Mouse (Mus musculus): Measurements from ENCODE around the gene Oaz2.
"Not testable (repeated sequence)": the region's sequence is repeated elsewhere in the genome, so short reads cannot be mapped to it uniquely, and the experiment has no call there.

The Oaz2 gene

DNA sequence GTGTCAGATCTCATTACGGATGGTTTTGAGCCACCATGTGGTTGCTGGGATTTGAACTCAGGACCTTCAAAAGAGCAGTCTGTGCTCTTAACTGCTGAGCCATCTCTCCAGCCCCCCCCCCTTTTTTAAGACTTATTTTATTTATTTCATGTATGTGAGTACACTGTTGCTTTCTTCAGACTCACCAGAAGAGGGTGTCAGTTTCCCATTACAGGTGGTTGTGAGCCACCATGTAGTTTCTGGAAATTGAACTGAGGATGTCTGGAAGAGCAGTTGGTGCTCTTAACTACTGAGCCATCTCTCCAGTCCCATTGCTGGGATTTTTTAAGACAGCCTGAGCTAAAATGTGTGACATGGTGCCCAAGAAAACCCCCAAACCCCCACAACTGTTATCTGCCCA, 15.8 kb upstream of the Oaz2 start:
- DNase-seq (ENCODE audit: low read depth, low spot score), result not testable (repeated sequence)

DNA sequence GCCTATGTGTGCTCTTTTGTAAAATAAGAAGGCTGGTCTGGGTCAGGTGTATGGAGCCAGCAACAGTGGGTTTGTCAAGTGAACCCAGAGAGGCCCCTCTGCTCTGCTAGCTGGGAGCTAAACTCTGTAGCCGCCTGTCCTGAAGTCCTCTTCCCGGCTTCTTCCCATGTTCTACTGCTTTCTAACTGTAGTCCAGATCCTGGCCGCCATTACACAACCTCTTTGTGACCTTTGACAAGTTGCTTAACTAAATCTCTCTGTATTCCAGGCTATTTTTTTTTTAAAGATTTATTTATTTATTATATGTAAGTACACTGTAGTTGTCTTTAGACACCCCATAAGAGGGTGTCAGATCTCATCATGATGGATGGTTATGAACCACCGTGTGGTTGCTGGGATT, 14.1 kb upstream of the Oaz2 start:
- DNase-seq (ENCODE audit: low read depth, low spot score), result no peak

DNA sequence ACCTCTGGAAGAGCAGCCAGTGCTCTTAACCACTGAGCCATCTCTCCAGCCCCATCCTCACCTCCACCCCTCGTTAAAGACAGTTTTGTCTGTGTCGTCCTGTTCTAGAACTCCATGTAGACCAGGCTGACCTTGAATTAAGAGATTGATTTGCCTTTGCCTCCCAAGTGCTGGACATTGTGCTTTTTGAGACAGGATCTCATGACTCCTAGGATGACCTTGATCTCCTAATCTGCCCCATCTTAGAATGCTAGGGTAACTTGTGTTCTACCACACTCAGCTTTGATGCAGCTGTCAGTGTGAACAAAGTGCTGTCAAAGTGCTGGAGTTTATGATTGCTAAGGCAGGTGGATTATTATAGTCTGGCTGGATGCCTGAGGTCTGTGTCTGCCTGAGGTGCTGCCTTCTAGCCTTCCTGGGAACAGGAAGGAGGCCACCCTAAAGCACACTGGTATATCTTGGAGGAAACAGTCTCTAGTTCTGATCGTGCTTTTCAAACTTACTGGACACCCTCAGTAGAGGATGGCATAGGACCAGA, 13.0 kb upstream of the Oaz2 start:
- DNase-seq (ENCODE audit: low read depth, low spot score), result no peak

DNA sequence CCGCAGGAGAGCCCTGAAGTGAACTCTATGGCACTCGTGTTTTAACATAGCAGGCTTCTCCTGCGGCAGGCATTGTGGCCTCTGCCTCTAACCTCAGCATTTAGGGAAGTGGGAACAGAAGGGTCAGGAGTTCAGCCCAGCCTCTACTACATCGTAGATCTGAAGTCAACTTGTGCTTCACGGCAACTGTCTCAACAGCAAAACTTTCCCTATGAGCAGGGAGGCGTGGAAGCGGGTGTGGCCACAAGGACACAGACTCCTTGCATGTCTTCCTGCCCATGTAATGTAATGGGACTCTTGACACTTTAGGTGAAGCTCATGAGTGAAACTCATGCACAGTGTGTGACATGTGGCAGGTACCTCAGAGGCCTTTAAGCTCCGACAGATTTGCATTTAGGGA, 12.3 kb upstream of the Oaz2 start:
- no peak for DNase-seq (ENCODE audit: low read depth, low spot score)

DNA sequence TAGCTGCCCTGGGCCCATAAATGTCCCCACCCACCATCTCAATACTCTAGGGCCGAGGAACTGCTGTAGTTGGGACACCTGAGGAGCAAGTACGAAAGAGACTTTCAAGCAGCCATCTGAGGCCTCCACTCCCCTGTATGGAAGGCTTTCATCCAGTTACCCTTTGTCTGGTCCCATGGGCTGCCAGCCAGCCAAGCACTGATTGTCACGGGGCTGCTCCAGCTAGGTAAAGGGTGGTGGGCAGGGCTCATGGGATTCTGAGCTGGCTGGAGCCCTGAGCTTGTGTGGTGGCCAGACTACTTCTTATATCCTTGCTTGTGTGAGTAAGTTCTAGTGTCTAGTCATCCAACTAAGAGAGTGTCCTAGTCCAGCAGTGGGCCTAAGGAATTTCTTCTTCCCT, 10.6 kb upstream of the Oaz2 start:
- DNase-seq (ENCODE audit: low read depth, low spot score), result no peak

DNA sequence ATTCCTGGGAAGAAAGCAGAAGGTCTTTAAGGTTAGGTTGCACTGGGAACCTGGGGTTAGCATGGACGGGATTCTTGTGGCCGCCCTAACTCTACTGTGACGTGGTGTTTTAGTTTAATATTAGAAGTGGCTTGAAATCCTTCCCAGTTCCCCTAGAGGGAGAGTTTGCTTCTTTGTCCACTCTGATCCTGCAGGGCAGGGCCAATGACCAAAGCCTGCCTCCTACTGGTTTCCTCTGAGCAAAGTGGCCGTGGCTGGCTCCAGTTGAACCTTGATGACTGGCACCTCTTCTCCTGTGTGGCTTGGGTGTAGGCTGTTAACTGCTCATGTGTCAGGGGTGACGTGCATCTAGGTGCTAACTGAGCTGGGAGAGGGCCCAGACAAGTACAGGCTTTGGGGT, 6.8 kb upstream of the Oaz2 start:
- no peak for DNase-seq (ENCODE audit: low read depth, low spot score)

DNA sequence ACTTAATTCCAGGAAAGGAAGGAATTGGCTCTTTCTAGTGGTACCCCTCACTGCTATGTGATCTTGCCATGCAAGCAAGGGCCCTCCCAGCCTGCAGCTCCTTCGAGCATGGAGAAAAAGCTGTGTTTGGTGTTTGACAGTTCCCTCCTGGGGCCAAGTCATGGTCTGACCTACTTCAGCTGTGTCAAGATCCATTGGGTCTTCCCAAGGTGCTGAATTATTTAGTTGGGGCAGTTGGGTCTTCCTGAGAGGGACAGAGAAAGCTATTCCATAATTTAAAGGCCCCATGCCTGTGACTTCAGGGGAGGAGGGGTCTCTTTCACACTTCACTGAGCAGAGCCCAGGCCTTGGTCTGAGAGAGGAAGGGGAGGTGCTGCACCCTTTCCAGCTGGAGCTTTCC, 6.3 kb upstream of the Oaz2 start:
- DNase-seq (ENCODE audit: low read depth, low spot score), result no peak

DNA sequence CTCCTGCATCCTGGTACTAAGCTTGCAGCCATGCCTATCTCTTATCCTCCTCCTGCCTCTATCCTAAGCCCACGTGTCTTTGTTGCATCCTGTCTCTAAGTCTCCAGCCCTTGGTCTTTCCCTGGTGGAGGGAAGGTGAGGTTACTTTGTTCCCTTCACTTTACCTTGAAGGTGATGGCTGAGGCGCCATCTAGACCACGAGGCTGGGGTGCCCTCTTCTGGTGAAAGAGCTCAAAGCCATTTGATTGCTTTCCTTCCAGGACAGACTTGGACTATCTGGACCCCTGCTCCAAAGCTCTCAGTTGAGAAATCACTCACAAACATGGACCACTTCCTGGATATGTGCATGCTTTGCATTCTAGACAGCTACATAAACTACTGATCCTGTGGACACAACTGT, 3.6 kb upstream of the Oaz2 start:
- peak; percentile 67 for DNase-seq (ENCODE audit: low read depth, low spot score)

DNA sequence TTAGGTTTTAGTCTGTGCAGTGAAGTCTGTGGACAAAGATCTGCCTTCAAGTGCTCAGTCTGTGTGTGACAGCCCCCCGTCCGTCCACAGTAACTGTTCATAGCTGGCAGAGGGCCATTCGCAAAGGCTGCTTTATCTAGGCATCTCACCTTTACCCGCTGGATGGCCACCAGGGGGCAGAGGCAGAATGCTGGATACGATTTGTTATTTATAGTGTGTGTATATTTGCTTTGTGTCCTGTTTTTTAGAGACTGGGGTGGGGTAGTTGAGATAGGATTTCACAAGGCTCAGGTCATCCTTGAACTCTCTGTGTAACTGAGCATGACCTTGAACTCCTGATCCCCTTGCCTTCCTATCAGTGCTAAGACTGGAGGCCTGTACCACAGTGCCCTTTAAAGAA, 1.8 kb upstream of the Oaz2 start:
- DNase-seq (ENCODE audit: low read depth, low spot score), result no peak

DNA sequence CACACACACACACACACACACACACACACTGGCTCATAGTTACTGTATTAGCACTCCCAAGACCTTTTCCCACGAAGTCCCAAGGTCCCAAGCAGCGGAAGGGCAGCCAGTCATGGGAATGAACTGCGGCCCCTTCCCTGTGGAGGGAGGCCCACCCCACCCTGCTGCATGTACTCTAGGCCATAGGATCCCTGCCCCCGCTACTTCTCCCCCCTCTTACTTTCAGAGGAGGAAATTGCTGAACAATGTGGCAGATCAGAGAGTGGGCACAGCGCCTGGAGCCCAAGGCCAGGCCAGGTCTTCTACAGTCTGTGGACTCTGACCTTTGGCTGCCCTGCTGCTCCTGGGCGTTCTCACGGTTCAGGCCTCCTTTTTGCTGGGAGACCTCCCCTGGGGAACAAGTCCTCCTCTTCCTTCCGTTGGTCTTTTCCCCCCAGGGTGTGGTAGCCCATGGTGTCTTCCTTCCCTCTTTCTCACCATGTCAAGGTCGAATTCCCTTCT, 3.7 kb downstream of the Oaz2 start:
- DNase-seq (ENCODE audit: low read depth, low spot score), result no peak

DNA sequence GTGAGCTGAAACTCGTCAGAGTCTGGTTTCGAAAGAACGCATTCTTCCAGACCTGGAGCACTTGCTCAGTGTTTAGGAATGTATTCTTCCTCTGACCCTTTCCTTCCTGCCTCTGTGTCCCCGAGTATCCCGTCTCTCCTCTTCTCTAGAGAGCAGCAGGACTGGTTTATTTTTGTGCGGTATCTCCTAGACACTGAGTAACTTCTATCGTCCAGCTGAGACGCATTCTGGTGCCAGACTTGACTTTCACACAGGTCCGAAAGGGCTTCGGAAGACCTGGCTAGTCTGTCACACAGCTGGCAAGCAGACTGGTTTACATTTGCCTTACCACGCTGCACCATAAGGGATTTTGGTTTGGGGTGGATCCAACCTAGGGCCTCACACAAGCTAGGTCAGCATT, 5.2 kb downstream of the Oaz2 start:
- DNase-seq (ENCODE audit: low read depth, low spot score), result no peak

DNA sequence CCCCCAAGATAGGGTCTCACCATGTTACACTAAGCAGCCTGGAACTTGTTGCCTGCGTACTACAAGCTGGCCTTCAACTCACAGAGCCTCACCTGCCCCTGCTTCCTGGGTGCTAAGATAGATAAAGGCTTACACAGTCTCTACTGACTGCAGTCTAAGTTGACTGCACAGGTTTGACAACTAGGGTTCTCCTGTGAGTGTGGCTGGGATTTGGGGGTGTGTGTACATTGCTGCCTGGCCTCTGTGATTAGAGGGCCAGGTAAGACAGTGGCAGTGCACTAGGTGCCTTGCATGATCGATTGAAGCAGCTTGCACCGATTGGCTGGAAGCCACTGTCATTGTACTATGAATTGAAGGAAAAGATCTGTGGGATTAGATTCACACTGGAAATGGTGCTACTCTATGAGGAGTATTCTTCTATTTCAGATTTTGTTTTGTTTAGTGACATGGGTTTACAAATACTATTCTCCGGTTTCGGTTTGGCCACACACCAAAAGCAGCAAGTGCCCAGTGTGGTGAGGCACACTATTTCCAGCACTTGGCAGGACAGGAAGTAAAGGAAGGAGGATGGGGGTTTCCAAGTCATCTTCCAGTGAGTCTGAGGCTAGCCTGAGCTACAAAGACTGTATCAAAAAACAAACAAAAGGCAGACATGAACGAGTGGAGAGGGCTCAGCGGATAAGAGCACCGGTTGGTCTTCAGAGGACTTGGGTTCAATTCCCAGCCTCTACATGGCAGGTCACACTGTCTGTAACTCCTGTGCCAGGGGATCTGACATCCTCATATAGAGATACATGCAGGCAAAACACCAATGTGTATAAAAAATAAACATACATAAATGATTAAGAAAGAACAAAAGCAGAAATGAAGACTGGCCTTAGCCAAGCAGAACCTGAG, 7.9 kb downstream of the Oaz2 start:
- DNase-seq (ENCODE audit: low read depth, low spot score), result no peak

DNA sequence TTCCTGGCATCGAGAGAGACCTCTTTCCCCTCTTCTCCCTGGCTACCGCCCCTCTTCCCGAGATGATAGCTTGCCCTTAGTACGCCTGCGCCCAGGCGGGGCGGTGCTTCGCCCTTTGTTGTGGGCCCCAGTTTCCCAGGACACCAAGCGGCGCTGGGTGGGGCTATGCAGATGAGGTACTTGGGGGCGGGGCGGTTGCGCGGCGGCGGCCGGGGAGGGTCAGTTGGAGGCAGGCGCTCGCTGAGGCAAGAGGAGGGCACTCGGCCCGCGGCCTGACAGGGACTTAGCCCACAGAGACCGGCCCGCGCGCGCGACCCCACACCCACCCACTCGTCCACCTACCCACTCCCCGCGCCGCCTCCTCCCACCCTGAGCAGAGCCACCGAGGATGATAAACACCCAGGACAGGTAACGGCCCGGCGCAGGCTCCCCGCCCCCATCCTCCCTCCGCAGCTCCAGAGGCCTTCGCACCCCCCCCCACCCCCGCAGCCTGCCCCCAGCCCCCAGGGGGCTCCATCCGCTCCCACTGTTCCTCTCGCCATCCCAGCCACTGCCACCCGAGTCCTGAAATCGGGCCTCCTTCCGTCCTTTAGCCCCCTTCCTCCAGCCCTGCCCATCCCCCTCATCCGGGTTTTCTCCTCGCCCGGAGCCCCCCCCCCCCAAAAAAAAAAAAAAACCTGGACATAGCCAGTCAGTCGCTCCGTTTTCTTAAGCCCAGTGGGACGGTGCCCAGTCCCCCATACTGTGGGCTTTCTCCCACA, 8.7 kb downstream of the Oaz2 start:
- peak; percentile 88 for DNase-seq (ENCODE audit: low read depth, low spot score)

DNA sequence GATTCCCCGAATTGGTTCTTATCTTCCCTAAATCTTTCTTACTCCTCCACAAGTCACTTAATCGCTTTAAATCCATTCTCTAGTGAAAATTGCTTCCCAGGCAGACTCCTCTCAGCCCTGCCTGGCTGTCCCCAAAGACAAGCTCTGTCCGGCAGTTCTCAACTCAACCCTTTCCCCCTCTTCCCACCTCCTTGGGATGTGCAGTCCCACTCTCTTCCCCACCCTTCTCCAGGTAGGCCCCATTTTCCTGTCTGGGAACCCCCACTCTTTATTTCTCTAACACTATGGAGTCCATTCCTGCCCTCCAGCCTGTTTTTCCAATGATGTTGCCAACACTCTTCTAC, 9.3 kb downstream of the Oaz2 start:
- DNase-seq (ENCODE audit: low read depth, low spot score), result no peak

DNA sequence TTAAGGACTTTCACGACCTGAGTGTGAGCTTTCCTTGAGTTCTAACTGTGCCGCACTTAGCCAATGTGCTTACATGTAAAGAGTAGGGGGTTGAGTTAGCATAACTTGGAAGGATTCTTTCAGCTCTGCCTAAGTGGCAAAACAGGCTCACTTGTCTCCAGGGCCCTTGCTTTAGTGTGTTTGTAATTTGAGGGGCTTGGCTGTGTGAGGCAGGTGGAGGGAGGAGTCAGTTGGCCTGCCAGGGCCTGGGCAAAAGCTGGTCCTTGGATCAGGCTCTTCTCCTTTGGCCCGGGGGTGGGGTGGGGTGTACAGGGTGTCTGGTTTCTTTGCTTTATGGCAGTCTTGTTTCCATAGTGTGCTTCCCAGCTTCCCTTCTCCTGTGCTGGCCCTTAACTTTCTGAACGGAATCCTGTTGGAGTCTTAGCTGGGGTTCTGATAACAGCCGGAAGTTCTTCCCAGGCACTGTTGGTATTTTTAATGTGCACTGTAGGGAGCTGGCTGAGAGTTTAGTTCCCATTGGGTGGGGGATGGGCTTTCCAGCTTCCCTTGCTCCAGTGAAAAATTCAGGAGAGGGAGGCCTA, 11.5 kb downstream of the Oaz2 start:
- no peak for DNase-seq (ENCODE audit: low read depth, low spot score)

DNA sequence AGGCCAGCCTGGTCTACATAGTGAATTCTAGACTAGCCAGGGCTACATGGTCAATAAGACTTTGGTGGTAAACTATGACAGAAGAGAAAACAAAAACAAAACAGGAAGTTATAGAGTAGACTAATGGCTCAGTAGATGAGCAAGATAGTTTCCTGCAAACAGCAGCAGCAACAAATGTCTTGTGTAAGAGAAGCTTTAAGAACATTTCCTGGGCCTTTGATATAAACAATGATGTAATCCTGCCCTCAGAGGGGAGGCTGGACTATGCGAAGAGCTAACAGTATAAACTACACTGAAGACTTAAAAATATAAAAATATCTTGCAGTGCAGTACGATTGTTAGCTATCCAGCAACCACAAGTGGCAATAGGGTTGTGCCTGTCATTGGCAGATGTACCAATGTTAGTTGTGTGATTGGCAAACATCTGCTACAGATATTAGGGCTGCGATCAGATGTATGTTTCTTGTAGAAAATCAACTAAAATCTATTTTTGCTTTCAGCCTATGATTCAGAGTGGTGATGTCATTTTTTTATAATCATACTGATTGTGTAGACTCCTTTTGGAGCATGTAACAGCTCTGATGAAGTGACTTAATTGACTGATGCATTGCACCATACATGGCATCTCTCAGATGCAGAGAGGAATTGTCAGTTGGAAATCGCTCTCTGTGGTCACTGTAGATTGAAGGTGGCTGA, 13.3 kb downstream of the Oaz2 start:
- DNase-seq (ENCODE audit: low read depth, low spot score), result no peak

DNA sequence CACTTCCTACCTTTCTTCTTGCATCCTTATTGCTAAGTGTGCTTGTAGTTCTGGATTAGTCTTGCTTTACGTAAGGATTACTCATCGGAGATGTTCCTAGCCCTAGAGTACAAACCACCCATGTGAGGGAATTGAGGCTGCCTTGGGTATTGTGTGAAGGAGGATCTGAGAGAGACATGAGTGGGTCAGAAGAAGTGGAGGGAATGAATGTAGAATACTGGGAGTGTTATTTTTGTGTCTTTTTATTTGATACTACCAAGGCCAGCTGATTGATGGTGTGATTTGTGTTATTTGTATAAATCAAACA, 13.8 kb downstream of the Oaz2 start:
- DNase-seq (ENCODE audit: low read depth, low spot score), result no peak

DNA sequence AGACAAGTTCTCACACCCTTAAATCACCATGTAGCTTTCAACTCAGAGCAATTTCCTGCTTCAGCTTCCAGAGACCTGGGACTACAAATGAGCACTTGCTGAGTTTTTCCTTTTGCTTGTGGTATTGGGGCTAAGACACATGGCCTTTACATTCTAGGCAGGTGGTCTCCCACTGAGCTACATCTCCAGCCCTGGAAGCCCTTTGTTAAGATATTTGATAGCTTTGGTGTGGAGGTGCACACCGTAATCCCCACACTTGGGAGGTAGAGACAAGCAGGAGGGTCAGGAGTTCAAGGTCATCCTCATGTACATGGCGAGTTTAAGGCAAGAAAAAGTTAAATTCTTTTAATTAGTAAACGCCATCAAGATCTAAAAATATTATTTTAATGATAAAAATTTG, 14.4 kb downstream of the Oaz2 start:
- DNase-seq (ENCODE audit: low read depth, low spot score), result no peak

DNA sequence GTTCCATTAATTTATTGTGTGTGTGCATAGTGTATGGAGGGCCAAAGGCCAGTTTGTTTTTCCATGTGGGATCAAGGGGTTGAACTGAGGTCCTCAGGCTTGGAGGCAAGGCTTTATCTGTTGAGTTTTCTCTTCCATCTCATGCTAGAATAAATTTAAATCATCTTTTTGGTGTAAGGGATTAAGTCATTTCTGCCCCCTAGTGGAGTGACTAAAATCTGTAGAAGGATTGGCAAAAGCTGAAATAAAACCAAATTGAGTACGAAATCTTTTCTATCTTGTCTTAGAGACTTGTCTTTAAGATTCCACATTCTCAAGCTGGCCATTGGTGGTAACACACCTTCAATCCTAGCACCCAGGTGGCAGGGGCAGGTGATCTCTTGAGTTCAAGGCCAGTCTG, 15.2 kb downstream of the Oaz2 start:
- no peak for DNase-seq (ENCODE audit: low read depth, low spot score)

DNA sequence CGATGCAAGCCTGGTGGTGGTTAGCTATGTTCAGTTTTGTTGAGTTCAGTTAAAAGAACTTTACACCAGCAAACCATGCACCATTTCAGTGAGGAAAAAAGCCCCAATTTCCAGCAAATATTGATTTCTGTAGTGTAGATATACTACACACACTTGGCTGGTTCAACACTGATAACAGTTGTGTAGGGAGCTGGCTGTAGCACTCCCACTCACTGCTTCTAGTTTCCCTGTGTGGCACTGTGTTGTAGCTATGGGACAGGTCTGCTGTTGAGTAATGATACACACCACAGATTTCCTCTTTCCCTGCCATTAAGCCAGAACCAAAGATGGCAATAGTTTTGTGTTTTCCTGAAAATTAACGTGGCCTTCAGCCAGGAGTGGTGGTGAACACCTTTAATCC, 16.9 kb downstream of the Oaz2 start:
- no peak for DNase-seq (ENCODE audit: low read depth, low spot score)

DNA sequence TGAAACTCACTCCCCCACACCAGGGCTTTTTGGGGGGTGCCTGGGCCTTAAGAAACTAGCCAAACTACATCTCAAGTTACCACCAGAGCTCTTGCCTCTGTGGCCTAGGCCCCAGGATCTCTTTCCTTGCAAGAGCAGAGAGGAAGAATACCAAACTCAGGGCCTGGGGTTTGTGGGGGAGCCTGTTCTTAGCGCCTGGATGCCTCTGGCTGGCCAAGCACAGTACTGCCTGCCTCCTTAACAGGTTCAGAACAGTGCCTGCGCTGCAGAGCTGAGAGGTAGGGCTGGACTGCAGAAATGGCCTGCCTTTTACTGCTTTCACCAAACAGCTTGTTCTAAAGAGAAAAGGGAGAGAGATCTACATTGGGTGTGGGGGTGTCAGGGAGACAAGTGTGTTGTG, 22.1 kb downstream of the Oaz2 start:
- DNase-seq (ENCODE audit: low read depth, low spot score), result not testable (repeated sequence)

DNA sequence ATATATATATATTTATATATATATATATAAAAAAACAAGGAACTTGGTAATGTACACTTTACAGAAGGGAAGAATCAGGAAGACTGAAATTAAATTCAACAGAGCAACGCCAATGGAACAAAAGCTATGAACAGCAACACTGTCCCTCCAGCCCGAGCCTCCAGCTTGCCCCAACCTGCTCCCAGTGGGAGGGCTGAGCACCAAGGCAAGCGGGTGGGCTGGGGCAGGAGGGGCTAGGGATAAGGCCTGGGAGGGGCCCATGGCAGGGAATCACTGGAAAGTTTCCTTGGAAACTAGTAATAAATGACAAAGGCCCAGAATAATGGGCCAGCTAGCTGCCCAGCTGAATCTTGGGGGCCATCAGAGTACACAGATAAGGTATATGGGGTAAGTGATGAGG, 24.7 kb downstream of the Oaz2 start:
- no peak for DNase-seq (ENCODE audit: low read depth, low spot score)

Measured in WW6 (cell line).